Mouse (Mus musculus) CH12.LX (cell line): ENCODE data around the gene Ctla2b. TPM values are rescaled to one million over a fixed set of nuclear protein-coding genes. Genes with fewer than 3 reads are reported as not detected.
"Not testable (repeated sequence)": the region's sequence is repeated elsewhere in the genome, so short reads cannot be mapped to it uniquely, and the experiment has no call there.

Source experiments
- DNase-seq: peaks from one replicate; pipeline ENCODE4 v3.0.0-alpha.2; 2013; ENCODE audit errors: extremely low read depth
- H3K27ac ChIP-seq: 2 replicates; pipeline ENCODE4 v1.5.1; 2012; ENCODE audit warnings: low read depth, mild to moderate bottlenecking, control low read depth, moderate library complexity; ENCODE audit not compliant: insufficient read depth
- H3K27me3 ChIP-seq: replicated peaks from 2 replicates; pipeline ENCODE3; 2012; ENCODE audit warnings: inconsistent platforms
- H3K36me3 ChIP-seq, 2 experiments: replicated peaks in 1 of 2; 2 replicates each; pipeline versions ENCODE3 to v1.6.1; 2012; ENCODE audit warnings: inconsistent platforms in 1 of 2, low read length in 1 of 2, mild to moderate bottlenecking in 1 of 2, mixed read lengths in 1 of 2, moderate library complexity in 1 of 2; ENCODE audit not compliant: control insufficient read depth in 1 of 2, insufficient read depth in 1 of 2
- H3K4me1 ChIP-seq, 2 experiments: 2 replicates each; pipeline ENCODE4 v1.6.1; 2012; ENCODE audit warnings: inconsistent platforms in 1 of 2, moderate library complexity in 1 of 2; ENCODE audit not compliant: insufficient read depth in 2 of 2, control insufficient read depth in 1 of 2
- H3K4me2 ChIP-seq: 2 replicates; pipeline ENCODE4 v1.6.1; 2012; ENCODE audit warnings: low read depth, mild to moderate bottlenecking, control low read depth; ENCODE audit not compliant: poor library complexity, insufficient read depth, severe bottlenecking
- H3K4me3 ChIP-seq, 3 experiments: fragments of 150-350 bp in 1 of 3; sonication (generic) in 1 of 3; replicated peaks in 1 of 3; 2 replicates each; pipeline versions ENCODE3 to v1.5.1; 2011 to 2012; ENCODE audit warnings: low read depth in 2 of 3, low read length in 2 of 3, mild to moderate bottlenecking in 2 of 3, moderate library complexity in 2 of 3, control low read depth in 1 of 3, improper control_type of control experiment in 1 of 3, inconsistent platforms in 1 of 3, mixed read lengths in 1 of 3; ENCODE audit not compliant: poor library complexity in 1 of 3
- H3K79me2 ChIP-seq: replicated peaks from 2 replicates; pipeline ENCODE4 v1.6.1; 2012; ENCODE audit warnings: mild to moderate bottlenecking, moderate library complexity; ENCODE audit not compliant: control insufficient read depth, poor library complexity, insufficient read depth, severe bottlenecking; ENCODE audit errors: extremely low read depth
- H3K9ac ChIP-seq: 2 replicates; pipeline ENCODE4 v1.6.1; 2012; ENCODE audit warnings: low read depth, mild to moderate bottlenecking, control low read depth, moderate library complexity; ENCODE audit not compliant: insufficient read depth
- H3K9me3 ChIP-seq: replicated peaks from 2 replicates; pipeline ENCODE3; 2012; ENCODE audit warnings: low read length, inconsistent platforms, mixed read lengths
- ELF1 ChIP-seq: IDR thresholded peaks from 2 replicates; pipeline ENCODE4 v1.6.1; 2014; ENCODE audit warnings: low read depth, mild to moderate bottlenecking, inconsistent platforms, low read length, improper control_type of control experiment
- IRF4 ChIP-seq: IDR thresholded peaks from 2 replicates; pipeline ENCODE4 v1.6.1; 2014; ENCODE audit warnings: low read depth, mild to moderate bottlenecking, inconsistent platforms, low read length, improper control_type of control experiment
- MAX ChIP-seq: IDR thresholded peaks from 2 replicates; pipeline ENCODE4 v1.6.1; 2011; ENCODE audit warnings: low read length, improper control_type of control experiment
- POLR2A ChIP-seq: IDR thresholded peaks from 2 replicates; pipeline ENCODE4 v1.6.1; 2011; ENCODE audit warnings: low read depth, mild to moderate bottlenecking, improper control_type of control experiment, low read length
- POLR2AphosphoS2 ChIP-seq: IDR thresholded peaks from 2 replicates; pipeline ENCODE4 v1.6.1; 2011; ENCODE audit warnings: low read depth, low read length, improper control_type of control experiment
- ZMIZ1 ChIP-seq: IDR thresholded peaks from 2 replicates; pipeline ENCODE4 v1.6.1; 2012; ENCODE audit warnings: low read depth, mild to moderate bottlenecking, inconsistent platforms, low read length, improper control_type of control experiment
- dilution Hi-C: fragments of 300-500 bp; cut with MboI; formaldehyde crosslinking; loops from 2 replicates; pipeline ENCODE4 v1.14.3; 2020; ENCODE audit warnings: low sequenced_read_pairs; ENCODE audit not compliant: extremely low pct_unique_long_range_greater_than_20kb, extremely low pct_ligation_motif_present
- in situ Hi-C: fragments of 300-500 bp; cut with MboI; formaldehyde crosslinking; loops from 3 replicates; pipeline ENCODE4 v1.14.3; 2019; ENCODE audit warnings: low sequenced_read_pairs, low pct_ligation_motif_present, low pct_unique_long_range_greater_than_20kb, mixed read lengths
- polyA plus RNA-seq: library from polyadenylated mRNA; unstranded; fragments of >175 nt; gene quantifications from 2 replicates; pipeline ENCODE4 v1.2.1, GENCODE M21; 2012; ENCODE audit warnings: low read depth; ENCODE audit not compliant: insufficient read length
- total RNA-seq, 2 experiments: library from RNA; depleted of rRNA; stranded (reverse); fragments of 300-350 nt in 1 of 2; fragments of >200 nt in 1 of 2; gene quantifications; 2 replicates each; pipeline ENCODE4 v1.2.3; 2012 to 2014

Ctla2b gene
- total and polyA plus RNA-seq, 3 experiments = not detected

DNA sequence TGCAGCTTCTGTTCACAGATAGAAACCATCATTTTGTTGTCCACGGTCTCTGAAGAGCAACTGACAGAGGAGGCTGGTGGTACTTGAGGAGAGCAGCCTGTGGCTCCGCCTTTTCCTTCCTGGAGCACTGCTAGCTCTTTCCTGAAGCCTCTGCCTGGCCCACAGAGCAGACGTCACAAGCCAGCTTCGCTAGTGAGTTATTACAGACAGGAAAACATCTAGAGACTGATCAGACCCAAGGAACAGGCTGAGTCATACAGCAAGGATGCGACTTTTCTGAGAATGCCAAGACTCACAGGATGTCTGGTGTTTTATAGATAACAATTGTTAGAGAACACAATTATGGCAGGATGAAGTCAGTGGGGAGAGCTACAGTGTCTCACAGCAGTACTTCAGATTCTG, 39.3 kb upstream of the Ctla2b start, which contains the start of the genes Gm49391 and Ctla2a:
Gm49391 (minus strand) TSS at position 72 of the 402 bp plus-strand sequence.
Ctla2a (minus strand) TSS at position 126 of the 402 bp plus-strand sequence.
- in situ Hi-C loops (no loop called here), dilution Hi-C loops (no loop called here)
- H3K79me2 ChIP-seq = no peaks in the 10 kb centered on the region
- no peaks in the 10 kb centered on the region for H3K36me3 ChIP-seq
- TF ChIP-seq IRF4 (no peak), ELF1 (no peak), POLR2A (no peak), POLR2AphosphoS2 (no peak), ZMIZ1 (no peak), MAX (no peak)
- H3K4me1 ChIP-seq = no peaks in the 10 kb centered on the region
- peaks cover 29% of the 10 kb centered on the region for H3K9me3 ChIP-seq
- no peak within 1 kb of the TSS for H3K9ac ChIP-seq
- no peak for DNase-seq
- no peaks in the 10 kb centered on the region for H3K27me3 ChIP-seq
- no peak within 1 kb of the TSS for H3K27ac ChIP-seq
- no peak within 1 kb of the TSS for H3K4me2 ChIP-seq
- H3K4me3 ChIP-seq = no peak within 1 kb of the TSS

GRCm38 (mm10) chr13:60935490-60935889, 38.2 kb upstream of the Ctla2b start, which contains the start of gene Gm49393:
TSS of gene Gm49393 (minus strand) at chr13:60935590.
- in situ Hi-C loops, H3K4me2 ChIP-seq, H3K9ac ChIP-seq, dilution Hi-C loops, H3K36me3 ChIP-seq, H3K79me2 ChIP-seq, H3K27ac ChIP-seq, H3K4me3 ChIP-seq, H3K27me3 ChIP-seq, H3K4me1 ChIP-seq, DNase-seq: not testable (repeated sequence)
- peaks cover 29% of the 10 kb centered on the region for H3K9me3 ChIP-seq

GRCm38 (mm10) chr13:60904780-60905179, 7.5 kb upstream of the Ctla2b start, which contains the start of gene Tpbpb:
TSS of gene Tpbpb (minus strand) at chr13:60904880.
- H3K79me2 ChIP-seq, H3K4me3 ChIP-seq, in situ Hi-C loops, H3K36me3 ChIP-seq, DNase-seq, dilution Hi-C loops, H3K9ac ChIP-seq, H3K4me1 ChIP-seq, H3K27me3 ChIP-seq, H3K27ac ChIP-seq, H3K4me2 ChIP-seq: not testable (repeated sequence)
- peaks cover 30% of the 10 kb centered on the region for H3K9me3 ChIP-seq

GRCm38 (mm10) chr13:60896794-60897193, 453 bp downstream of the Ctla2b start, which contains the start of gene Gm49392:
TSS of gene Gm49392 (minus strand) at chr13:60896894.
- H3K4me1 ChIP-seq, dilution Hi-C loops, H3K36me3 ChIP-seq, H3K4me2 ChIP-seq, H3K79me2 ChIP-seq, H3K9ac ChIP-seq, DNase-seq, in situ Hi-C loops, H3K27ac ChIP-seq, H3K4me3 ChIP-seq, H3K27me3 ChIP-seq: not testable (repeated sequence)
- peaks cover 34% of the 10 kb centered on the region for H3K9me3 ChIP-seq
